Mouse (Mus musculus): ENCODE data around the gene Cutc. TPM values are rescaled to one million over a fixed set of nuclear protein-coding genes. Genes with fewer than 3 reads are reported as not detected.

Gene Cutc
- polyA plus RNA-seq, 1 experiment from 2014 or later = 16.2 TPM

GRCm38 (mm10) chr19:43729296-43730036 is 23.3 kb upstream of the Cutc start:
- Histone ChIP-seq H3K4me3 (ENCODE audit: inconsistent target) (no peak overlapping the region), H3K36me3 (ENCODE audit: inconsistent target) (peaks cover 55% of the 10 kb centered on the region), H3K27ac (no peak overlapping the region), H3K79me2 (ENCODE audit: inconsistent target) (no peaks in the 10 kb centered on the region)
- WGBS (ENCODE audit: missing documents) = 92% methylated on average over 22 of the region's 22 CpGs

GRCm38 (mm10) chr19:43730037-43730428 is 22.8 kb upstream of the Cutc start:
- WGBS (ENCODE audit: missing documents) = 85% methylated on average over 5 of the region's 8 CpGs
- H3K4me3 ChIP-seq (ENCODE audit: inconsistent target) = no peak overlapping the region
- H3K27ac ChIP-seq = no peak overlapping the region
- H3K36me3 ChIP-seq (ENCODE audit: inconsistent target) = peaks cover 56% of the 10 kb centered on the region
- no peaks in the 10 kb centered on the region for H3K79me2 ChIP-seq (ENCODE audit: inconsistent target)

GRCm38 (mm10) chr19:43731157-43731556 is 21.6 kb upstream of the Cutc start:
- WGBS (ENCODE audit: missing documents) = 92% methylated on average over 7 of the region's 7 CpGs
- Histone ChIP-seq H3K36me3 (ENCODE audit: inconsistent target) (peaks cover 54% of the 10 kb centered on the region), H3K79me2 (ENCODE audit: inconsistent target) (no peaks in the 10 kb centered on the region), H3K4me3 (ENCODE audit: inconsistent target) (no peak overlapping the region), H3K27ac (no peak overlapping the region)

GRCm38 (mm10) chr19:43738409-43738808 is 14.4 kb upstream of the Cutc start:
- Histone ChIP-seq H3K27ac (no peak overlapping the region), H3K79me2 (ENCODE audit: inconsistent target) (no peaks in the 10 kb centered on the region), H3K36me3 (ENCODE audit: inconsistent target) (peaks cover 93% of the 10 kb centered on the region), H3K4me3 (ENCODE audit: inconsistent target) (no peak overlapping the region)
- 97% methylated on average over 10 of the region's 10 CpGs for WGBS (ENCODE audit: missing documents)

GRCm38 (mm10) chr19:43743401-43743800 is 9.4 kb upstream of the Cutc start:
- Histone ChIP-seq H3K36me3 (ENCODE audit: inconsistent target) (peaks cover 78% of the 10 kb centered on the region), H3K4me3 (ENCODE audit: inconsistent target) (no peak overlapping the region), H3K79me2 (ENCODE audit: inconsistent target) (no peaks in the 10 kb centered on the region), H3K27ac (no peak overlapping the region)
- 99% methylated on average over 7 of the region's 7 CpGs for WGBS (ENCODE audit: missing documents)

GRCm38 (mm10) chr19:43745740-43746139 is 7.1 kb upstream of the Cutc start:
- no peak overlapping the region for H3K27ac ChIP-seq
- H3K79me2 ChIP-seq (ENCODE audit: inconsistent target) = peaks cover 6% of the 10 kb centered on the region
- H3K4me3 ChIP-seq (ENCODE audit: inconsistent target) = no peak overlapping the region
- peaks cover 64% of the 10 kb centered on the region for H3K36me3 ChIP-seq (ENCODE audit: inconsistent target)
- 91% methylated on average over 3 of the region's 3 CpGs for WGBS (ENCODE audit: missing documents)

GRCm38 (mm10) chr19:43747877-43748276 is 4.9 kb upstream of the Cutc start:
- 96% methylated on average over 4 of the region's 4 CpGs for WGBS (ENCODE audit: missing documents)
- peaks cover 18% of the 10 kb centered on the region for H3K79me2 ChIP-seq (ENCODE audit: inconsistent target)
- no peak overlapping the region for H3K4me3 ChIP-seq (ENCODE audit: inconsistent target)
- H3K27ac ChIP-seq = no peak overlapping the region
- H3K36me3 ChIP-seq (ENCODE audit: inconsistent target) = peaks cover 43% of the 10 kb centered on the region

- H3K4me3 ChIP-seq (ENCODE audit: inconsistent target) = no peak overlapping the region
- 100% methylated on average over 2 of the region's 2 CpGs for WGBS (ENCODE audit: missing documents)
Measured at GRCm38 (mm10) chr19:43750008-43750407, 2.8 kb upstream of the Cutc start.

GRCm38 (mm10) chr19:43753226-43753835 is 535 bp downstream of the Cutc start:
- Histone ChIP-seq H3K27ac (peak overlapping the region; percentile 33), H3K4me3 (ENCODE audit: inconsistent target) (peak overlapping the region; percentile 46), H3K79me2 (ENCODE audit: inconsistent target) (peaks cover 18% of the 10 kb centered on the region), H3K36me3 (ENCODE audit: inconsistent target) (peaks cover 15% of the 10 kb centered on the region)
- 3% methylated on average over 24 of the region's 24 CpGs for WGBS (ENCODE audit: missing documents)

More at GRCm38 (mm10) chr19:43750008-43750407, 2.8 kb upstream of the Cutc start:
- H3K27ac ChIP-seq = no peak overlapping the region
- peaks cover 18% of the 10 kb centered on the region for H3K79me2 ChIP-seq (ENCODE audit: inconsistent target)
- H3K36me3 ChIP-seq (ENCODE audit: inconsistent target) = peaks cover 34% of the 10 kb centered on the region

GRCm38 (mm10) chr19:43754237-43754636 is 1.4 kb downstream of the Cutc start:
- H3K27ac ChIP-seq = no peak overlapping the region
- no peak overlapping the region for H3K4me3 ChIP-seq (ENCODE audit: inconsistent target)
- H3K36me3 ChIP-seq (ENCODE audit: inconsistent target) = peaks cover 15% of the 10 kb centered on the region
- H3K79me2 ChIP-seq (ENCODE audit: inconsistent target) = peaks cover 18% of the 10 kb centered on the region
- WGBS (ENCODE audit: missing documents) = 60% methylated on average over 2 of the region's 2 CpGs

GRCm38 (mm10) chr19:43754872-43755271 is 2.1 kb downstream of the Cutc start:
- H3K4me3 ChIP-seq (ENCODE audit: inconsistent target) = no peak overlapping the region
- no peak overlapping the region for H3K27ac ChIP-seq
- H3K36me3 ChIP-seq (ENCODE audit: inconsistent target) = peaks cover 20% of the 10 kb centered on the region; the same call in 1 of the 2 replicates
- 87% methylated on average over 2 of the region's 2 CpGs for WGBS (ENCODE audit: missing documents)
- H3K79me2 ChIP-seq (ENCODE audit: inconsistent target) = peaks cover 18% of the 10 kb centered on the region

- H3K79me2 ChIP-seq (ENCODE audit: inconsistent target) = no peaks in the 10 kb centered on the region
- H3K36me3 ChIP-seq (ENCODE audit: inconsistent target) = peaks cover 36% of the 10 kb centered on the region; the same call in 1 of the 2 replicates
- no peak overlapping the region for H3K27ac ChIP-seq
- WGBS (ENCODE audit: missing documents) = 34% methylated on average over 6 of the region's 6 CpGs
- no peak overlapping the region for H3K4me3 ChIP-seq (ENCODE audit: inconsistent target)
Measured at GRCm38 (mm10) chr19:43760504-43760903, 7.7 kb downstream of the Cutc start.

- Histone ChIP-seq H3K27ac (no peak overlapping the region), H3K4me3 (ENCODE audit: inconsistent target) (no peak overlapping the region), H3K79me2 (ENCODE audit: inconsistent target) (no peaks in the 10 kb centered on the region), H3K36me3 (ENCODE audit: inconsistent target) (peaks cover 33% of the 10 kb centered on the region; the same call in 1 of the 2 replicates)
Measured at GRCm38 (mm10) chr19:43761543-43762256, 8.9 kb downstream of the Cutc start.

GRCm38 (mm10) chr19:43762410-43762809 is 9.6 kb downstream of the Cutc start:
- WGBS (ENCODE audit: missing documents) = 85% methylated on average over 2 of the region's 2 CpGs
- H3K4me3 ChIP-seq (ENCODE audit: inconsistent target) = no peak overlapping the region
- H3K36me3 ChIP-seq (ENCODE audit: inconsistent target) = peaks cover 38% of the 10 kb centered on the region; the same call in 1 of the 2 replicates
- H3K27ac ChIP-seq = no peak overlapping the region
- H3K79me2 ChIP-seq (ENCODE audit: inconsistent target) = no peaks in the 10 kb centered on the region

GRCm38 (mm10) chr19:43766451-43766850 is 13.7 kb downstream of the Cutc start:
- H3K27ac ChIP-seq = no peak overlapping the region
- no peaks in the 10 kb centered on the region for H3K79me2 ChIP-seq (ENCODE audit: inconsistent target)
- H3K4me3 ChIP-seq (ENCODE audit: inconsistent target) = no peak overlapping the region
- peaks cover 38% of the 10 kb centered on the region; the same call in 1 of the 2 replicates for H3K36me3 ChIP-seq (ENCODE audit: inconsistent target)
- WGBS (ENCODE audit: missing documents) = 95% methylated on average over 5 of the region's 5 CpGs

Measured in macrophage (primary cell).